Mouse (Mus musculus): ENCODE results near the gene Mpped2. TPM values are rescaled to one million over a fixed set of nuclear protein-coding genes. Genes with fewer than 3 reads are reported as not detected.

The Mpped2 gene
- total RNA-seq (2015; ENCODE audit: low replicate concordance) (not detected in 2 replicates), total RNA-seq (2017; ENCODE audit: low replicate concordance) (not detected in 2 replicates)

DNA sequence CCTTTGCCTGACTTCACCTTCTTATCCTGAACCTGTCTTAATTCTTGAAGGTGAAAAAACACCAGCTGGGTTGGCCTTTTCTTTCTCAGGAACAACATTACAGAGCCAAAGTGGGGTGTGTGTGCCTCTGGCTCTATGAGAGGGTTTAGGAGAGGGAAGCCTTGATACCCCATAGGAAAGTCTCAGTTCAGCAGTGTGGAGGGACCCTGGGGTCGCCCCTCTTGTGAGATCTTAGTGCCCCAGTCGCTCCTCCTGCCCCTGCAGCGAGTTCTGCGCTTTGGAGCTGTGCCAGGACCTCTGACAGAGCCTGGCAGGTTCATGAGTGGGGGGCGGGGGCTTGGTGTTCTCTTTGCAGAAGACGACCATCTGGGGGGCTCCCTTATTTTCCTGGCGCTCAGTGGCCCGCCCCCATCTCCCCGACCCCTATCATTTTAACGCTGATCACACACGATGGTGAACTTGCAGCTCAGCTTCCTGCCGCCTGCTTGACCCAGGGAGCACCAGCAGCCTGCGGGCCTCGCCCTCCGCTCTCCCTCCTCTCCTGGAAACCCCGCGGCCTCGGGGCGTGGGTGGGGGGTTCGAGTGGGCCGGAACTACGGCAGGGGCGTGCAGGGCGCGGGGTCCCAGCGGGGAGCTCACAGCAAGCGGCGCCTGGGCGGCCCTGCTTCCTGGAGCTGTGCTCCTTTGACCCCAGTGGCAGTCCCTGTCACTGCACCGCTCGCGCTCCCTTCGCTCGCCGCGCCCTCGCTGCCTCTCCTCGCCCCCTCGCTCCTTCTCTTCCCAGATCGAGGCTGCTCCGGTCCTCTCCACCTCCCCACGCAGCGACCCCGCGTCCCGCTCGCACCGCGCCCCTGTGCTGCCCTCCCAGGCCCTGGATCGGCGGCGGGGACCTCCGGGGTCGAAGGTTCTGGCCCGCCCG lies at the start of gene Mpped2:
Gene Mpped2, plus strand, starts transcription at position 487 of the 919 bp plus-strand sequence.
- no peak for ATAC-seq (replicated peaks; ENCODE audit: low FRiP score, poor library complexity, severe bottlenecking)

DNA sequence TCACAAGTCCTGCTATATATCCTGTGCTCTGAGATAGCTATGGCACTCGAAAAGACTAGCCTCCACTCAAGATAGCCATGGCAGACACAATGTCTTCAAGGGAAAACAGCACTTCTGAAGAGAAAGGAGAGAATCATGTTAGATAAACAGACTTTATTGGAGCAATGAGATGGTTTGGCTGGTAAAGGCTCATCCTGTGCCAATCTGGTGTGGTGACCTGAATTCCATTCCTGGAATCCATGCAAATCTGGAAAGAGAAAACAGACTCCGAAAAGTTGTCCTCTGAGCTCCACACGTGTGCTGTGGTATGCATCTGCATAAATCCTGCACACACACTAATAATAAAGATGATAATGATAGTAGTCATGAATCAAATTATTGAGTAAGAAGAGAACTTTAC lies 48.3 kb upstream of the Mpped2 start:
- ATAC-seq (replicated peaks; ENCODE audit: low FRiP score, poor library complexity, severe bottlenecking) = no peak

DNA sequence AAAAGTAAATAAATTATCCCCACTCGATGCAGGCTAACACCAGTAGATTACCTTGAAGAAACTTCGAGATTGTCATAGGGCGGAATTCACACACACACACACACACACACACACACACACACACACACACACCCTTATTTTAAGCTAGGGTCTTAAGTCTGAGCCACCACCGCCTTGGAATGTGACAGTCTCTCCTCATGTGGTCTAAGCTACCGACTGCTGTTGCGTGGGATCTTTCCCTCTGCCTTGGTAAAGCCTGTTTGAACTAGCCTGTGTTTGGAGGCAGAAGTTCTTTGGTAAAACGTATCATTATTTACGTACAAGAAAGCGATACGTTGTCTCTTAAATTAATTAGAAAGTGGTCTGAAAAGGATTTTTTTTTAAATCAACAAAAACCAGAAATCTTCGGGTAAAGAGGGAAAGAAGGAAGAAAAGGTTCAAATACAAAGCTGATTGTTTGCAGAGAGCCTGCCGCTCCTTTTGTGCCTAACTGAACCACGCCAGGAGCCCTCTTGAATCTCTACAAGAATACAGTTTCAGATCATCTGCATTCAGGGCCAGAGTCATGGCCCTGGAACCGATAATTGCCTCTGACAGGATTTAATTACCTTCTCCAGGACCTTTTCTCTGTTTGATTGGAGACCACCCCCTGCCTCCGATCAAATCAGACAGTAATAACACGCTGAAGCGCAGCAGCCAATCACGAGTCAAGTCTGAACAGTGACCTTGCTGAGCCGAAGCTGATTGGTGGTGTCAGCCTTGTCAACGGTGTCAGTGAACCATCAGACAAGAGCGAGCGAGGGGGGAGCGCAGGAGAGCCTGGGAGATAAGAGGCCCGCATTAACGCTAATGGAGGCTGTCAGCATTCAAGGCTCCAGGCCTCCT lies 43.1 kb upstream of the Mpped2 start:
- ATAC-seq (replicated peaks; ENCODE audit: low FRiP score, poor library complexity, severe bottlenecking) = no peak

DNA sequence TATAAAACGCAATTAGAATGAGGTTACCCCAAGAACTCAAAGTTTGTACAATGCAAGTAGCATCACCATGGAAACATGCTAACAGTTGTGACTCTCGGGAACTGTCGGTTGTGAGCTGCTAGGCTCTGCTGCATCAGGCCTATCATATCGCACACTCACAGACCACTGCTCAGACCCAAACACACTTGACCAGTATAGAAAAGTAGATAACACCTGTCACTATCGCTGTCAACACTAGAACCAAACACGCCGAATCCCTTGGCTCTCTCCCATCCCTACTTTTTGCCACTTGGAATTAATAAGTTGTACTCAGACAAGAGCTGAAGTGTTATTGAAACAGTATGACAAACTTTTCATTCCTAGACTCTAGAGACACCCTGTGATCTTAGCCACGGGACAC lies 40.9 kb upstream of the Mpped2 start:
- no peak for ATAC-seq (replicated peaks; ENCODE audit: low FRiP score, poor library complexity, severe bottlenecking)

DNA sequence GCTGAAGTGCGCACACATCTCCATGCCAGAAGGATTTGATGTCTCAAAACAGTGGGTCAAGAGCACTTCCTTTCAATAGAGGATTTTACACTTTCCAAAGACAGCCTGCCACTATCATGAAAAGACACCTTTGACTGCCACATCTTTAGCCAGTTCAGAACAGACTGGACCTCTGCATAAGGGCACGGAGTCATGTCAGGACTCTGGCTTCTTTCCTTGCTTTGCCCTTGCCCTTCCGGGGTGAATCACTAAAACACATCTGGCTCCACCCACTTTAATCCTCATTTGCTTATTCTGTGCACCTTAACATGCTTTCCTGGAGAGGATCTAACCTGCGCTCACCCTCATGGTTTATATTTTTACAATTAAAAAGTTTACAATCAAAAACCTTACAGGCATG lies 40.3 kb upstream of the Mpped2 start:
- ATAC-seq (replicated peaks; ENCODE audit: low FRiP score, poor library complexity, severe bottlenecking) = no peak

DNA sequence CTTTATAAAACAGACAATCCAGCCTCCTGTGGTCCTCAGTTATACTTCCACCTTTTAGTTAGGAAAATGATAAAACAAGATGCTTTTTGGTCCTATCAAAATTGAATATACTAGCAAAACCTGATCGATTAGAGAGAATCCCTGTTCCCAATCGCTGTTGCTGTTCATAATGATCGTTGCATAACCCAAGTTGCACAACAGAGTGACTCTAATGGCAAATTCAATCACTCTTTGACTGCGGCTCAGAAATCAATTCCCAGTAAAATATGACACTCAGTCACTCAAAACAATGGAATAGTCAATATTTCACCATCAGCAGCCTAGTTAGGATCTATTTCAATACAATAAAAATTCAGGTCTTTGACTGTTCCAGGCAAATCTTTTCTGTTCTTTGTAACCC lies 39.8 kb upstream of the Mpped2 start:
- no peak for ATAC-seq (replicated peaks; ENCODE audit: low FRiP score, poor library complexity, severe bottlenecking)

DNA sequence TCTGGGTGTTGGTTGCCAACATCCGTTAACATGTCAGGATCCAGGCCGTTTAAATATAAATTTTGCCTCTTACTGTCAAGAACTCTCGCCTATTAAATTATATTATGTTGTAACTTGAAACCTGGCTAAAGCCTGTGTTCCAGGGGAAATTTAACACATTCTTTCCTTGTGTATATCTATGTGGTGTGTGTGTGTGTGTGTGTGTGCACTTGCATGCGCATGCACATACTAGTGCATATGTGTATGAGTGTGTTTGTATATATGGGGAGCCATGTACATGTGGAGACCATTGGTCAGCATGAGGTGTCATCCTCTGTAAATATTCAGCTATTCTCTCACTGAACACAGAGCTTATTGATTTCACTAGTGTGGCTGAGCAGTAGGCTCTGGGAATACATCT lies 37.8 kb upstream of the Mpped2 start:
- ATAC-seq (replicated peaks; ENCODE audit: low FRiP score, poor library complexity, severe bottlenecking) = no peak

DNA sequence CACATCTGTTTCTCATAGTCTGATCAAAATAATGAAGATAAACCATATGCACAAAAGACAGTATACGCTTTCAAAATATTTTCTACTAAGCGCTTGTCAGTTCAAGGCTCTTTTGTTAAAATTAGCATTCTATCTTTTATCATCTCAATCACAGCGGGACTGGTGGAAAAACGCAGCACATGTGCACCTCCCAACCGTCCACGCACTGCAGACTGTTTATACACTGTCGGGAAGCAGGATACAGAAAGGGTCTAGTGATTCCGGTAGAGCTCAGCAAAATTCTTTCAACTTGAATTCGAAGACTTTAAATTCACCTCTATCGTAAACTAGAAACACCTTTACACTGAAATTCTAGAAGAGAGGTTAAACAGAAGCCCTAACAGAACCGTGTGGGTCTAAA lies 27.8 kb upstream of the Mpped2 start:
- no peak for ATAC-seq (replicated peaks; ENCODE audit: low FRiP score, poor library complexity, severe bottlenecking)

DNA sequence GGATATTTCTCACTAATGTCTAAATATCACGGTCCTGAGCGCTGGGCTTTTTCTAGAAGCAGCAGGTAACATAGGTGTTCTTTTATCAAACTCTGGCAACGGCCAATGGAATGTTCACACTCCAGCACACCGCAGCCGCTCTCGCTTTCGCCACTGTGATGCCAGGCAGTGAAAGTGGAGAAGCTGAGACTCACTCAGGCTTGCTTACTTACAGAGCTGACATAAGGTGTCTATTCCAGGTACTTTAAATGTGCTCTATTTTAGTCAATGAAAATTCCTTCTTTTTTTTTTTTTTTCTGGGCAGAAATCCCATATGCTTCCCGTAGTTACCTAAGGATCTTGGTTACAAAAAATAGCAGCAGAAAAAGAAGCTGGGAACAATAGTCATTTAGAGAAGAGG lies 18.8 kb upstream of the Mpped2 start:
- ATAC-seq (replicated peaks; ENCODE audit: low FRiP score, poor library complexity, severe bottlenecking) = no peak

DNA sequence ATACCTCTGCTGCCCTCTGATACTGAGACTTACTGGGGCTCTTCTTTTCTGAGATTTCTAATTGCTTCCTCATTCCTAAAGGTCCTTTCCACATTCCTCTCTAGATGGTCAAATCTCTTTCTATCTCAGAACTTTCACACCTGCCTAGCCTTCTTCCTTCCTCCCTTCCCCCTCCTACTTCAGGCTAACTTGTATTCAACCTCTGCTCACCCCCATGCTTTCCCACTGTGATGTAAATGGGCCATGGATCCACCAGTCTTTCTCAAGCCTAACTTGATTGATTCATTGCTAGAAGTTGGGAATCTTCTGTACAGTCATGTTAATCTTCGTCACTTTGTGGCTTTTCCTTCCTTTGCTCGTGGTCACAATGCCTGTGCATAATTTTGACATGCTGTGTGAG lies 15.6 kb upstream of the Mpped2 start:
- no peak for ATAC-seq (replicated peaks; ENCODE audit: low FRiP score, poor library complexity, severe bottlenecking)

DNA sequence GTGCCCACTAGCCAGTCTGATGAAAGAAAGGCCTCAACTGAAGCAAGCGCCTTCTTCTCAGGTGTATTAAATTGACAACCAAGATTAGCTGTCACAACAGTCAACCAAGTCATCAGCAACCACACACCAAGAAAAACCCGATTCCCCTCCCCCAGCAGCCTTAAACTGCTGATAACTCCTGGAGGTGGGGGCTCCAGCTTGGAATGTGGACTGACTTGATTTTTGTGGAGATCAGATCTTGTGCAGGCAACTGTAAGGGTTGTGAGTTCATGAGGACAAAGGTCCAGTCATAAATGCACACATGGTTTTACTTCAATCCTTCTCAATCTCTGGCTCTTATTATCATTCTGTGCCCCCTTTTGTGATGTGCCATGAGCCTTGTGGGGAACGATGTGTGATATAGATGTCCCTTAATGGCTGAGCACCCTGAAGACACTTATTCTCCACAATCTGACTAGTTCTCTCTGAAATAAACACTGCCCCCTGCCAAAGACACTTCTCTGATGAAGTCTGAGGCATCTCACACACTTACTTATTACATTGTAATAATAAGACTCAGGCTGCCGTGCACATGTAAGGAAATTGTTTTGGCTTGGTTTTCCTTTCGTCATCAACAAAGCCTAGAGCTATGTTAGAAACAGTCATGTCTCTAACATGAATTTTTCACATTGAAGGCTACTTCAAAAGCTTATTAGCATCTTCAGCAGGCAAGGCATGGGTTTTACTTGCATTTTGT lies 13.2 kb upstream of the Mpped2 start:
- no peak for ATAC-seq (replicated peaks; ENCODE audit: low FRiP score, poor library complexity, severe bottlenecking)

DNA sequence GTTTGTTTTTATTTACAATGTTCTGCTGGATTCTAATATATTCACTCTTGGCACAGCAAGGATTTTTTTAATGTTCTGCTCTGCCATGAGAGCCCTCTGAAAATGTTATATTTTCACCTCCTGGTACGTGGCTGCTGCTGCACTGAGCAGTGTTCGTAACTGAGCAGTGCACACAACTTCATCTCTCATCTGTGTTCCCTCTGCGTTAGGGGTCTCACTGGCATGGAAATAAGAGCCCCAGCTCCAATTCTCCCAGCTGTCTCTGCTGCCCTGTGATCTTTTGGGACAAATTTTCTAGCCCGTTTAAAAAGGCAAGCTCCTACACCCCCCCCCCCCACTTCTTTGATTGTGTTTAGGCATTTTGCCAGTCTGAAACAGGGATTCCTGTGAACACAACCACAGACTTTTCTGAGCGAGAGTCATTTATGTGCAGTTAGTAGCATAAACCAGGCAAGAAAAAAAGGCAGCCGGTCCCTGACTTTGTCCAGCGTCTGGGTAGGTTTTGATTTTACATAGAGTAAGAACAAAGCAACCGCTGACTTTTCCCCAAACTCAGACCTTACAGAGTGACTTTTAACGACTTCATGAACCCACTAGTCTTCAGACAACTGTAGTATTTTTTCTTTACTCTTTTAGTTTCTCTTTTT lies 9.8 kb upstream of the Mpped2 start:
- ATAC-seq (replicated peaks; ENCODE audit: low FRiP score, poor library complexity, severe bottlenecking) = no peak

DNA sequence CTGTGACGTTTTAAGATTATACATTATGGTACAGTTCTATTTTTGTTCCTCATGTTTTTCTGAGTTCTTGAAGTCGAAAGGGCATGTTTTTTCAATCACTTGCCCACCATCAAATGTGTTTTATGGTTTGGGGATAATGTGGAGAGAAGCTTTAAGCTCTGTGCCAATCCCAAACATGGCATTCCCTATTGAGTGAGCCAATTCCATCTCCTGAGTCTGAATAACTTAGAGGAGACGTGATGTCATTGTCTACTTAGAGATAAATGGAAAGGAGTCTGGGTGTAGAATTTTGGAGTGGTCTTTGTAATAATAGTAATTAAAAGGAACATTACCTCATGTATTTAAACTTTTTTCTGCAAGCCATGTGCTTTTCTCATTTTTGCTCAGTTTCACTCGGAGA lies 9.2 kb upstream of the Mpped2 start:
- no peak for ATAC-seq (replicated peaks; ENCODE audit: low FRiP score, poor library complexity, severe bottlenecking)

DNA sequence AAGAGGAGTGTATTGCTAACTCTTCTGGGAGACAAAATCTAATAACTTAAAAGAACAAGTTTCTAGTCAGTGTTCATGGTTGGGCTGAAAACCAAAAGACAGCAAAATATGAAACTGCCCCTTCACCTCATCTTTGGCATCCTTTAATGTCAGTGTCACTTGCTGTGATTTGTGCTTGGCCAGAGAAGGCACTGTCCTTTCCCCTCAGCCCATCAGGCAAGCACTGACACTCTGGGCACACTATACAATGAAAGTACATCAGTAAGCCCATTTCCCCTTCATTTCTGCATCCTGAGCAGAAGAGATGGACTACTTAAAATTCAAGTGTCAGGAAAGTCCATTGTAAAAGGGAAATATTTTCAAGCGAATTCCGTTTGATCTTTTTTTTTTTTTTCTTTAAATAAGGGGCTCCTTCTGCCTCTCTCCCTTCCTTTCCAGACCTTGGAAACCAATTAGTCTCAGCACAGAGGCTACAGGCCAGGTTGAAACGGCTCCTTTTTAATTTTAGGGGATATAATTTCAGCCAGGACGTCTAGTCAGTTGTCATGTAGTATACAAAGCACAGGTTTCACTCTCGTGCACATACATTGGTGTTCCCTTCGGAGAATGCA lies 1.2 kb upstream of the Mpped2 start:
- ATAC-seq (replicated peaks; ENCODE audit: low FRiP score, poor library complexity, severe bottlenecking) = no peak

DNA sequence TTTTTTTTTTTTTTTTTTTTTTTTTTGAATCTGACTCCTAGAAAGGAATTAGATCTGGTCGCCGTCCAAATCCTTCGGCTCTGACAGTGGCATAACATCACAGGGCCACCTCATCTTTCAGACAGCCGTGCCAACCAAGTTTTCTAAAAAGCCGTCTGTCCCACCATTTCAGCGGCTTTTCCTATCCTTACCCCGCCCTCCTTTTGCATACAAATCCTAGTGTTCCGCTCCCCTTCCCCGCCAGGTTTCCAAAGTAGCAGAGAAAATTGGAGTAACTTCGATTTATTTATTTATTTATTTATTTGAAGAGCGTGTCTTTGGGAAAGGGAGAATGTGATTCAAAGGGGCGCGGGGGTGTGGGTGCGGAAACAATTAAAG lies 675 bp upstream of the Mpped2 start:
- ATAC-seq (replicated peaks; ENCODE audit: low FRiP score, poor library complexity, severe bottlenecking) = no peak

DNA sequence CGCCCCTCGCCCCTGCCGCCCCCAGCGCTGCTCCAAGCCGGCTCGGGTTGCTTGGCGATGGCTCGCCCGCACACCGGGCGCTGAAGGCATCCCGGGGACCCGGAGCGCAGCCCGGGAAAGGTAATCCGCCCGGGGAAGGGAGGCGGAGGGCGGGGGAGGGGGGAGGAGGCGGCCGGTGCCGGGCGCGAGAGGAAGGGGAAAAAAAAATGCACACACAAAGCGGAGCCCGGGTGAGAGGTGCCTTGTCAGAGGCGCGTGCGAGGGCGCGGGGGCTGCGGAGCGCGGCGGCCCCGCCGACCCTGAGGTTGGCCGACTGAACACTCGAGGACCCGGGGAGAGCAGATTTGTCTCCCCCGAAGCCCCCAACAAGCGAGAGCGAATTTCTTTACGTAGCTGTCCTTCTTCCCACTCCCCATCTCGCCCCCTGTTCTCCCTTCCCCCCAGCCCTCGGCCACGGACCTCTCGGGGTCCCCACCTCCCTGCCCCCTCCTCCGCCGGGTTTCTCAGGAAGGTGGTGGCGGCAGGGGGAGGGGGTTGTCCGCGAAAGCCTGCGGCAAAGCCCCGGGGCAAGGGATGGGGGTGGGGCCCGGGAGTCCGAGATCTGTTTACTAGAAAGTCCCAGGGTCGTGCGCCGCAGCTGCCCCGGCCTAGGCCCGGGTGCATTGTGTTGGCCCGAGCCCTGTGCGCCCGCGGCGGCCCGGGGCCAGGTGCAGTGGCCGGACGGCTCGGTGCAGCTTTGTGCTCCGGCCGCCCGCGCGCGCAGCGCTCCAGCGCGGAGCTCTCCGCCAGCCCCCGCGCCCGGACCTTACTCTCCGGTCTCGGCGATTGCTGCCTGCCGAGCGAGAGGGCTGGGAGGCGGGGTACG lies 865 bp downstream of the Mpped2 start:
- ATAC-seq (replicated peaks; ENCODE audit: low FRiP score, poor library complexity, severe bottlenecking) = no peak

DNA sequence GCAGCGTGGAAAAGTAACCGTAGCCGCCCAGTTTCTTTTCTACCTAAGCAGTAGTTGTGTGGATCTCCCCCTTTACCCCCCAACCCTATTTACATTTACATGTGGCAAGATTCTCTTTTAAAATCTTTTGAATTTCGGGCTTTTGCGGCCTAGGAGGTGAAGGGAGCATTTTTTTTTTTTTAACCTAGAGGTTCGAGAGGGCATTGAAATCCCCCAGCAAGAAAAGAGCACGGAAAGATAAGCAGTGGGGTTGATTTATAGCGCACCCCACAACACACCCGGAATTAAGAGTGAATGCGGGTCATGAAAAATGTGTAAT lies 1.5 kb downstream of the Mpped2 start:
- ATAC-seq (replicated peaks; ENCODE audit: low FRiP score, poor library complexity, severe bottlenecking) = no peak

DNA sequence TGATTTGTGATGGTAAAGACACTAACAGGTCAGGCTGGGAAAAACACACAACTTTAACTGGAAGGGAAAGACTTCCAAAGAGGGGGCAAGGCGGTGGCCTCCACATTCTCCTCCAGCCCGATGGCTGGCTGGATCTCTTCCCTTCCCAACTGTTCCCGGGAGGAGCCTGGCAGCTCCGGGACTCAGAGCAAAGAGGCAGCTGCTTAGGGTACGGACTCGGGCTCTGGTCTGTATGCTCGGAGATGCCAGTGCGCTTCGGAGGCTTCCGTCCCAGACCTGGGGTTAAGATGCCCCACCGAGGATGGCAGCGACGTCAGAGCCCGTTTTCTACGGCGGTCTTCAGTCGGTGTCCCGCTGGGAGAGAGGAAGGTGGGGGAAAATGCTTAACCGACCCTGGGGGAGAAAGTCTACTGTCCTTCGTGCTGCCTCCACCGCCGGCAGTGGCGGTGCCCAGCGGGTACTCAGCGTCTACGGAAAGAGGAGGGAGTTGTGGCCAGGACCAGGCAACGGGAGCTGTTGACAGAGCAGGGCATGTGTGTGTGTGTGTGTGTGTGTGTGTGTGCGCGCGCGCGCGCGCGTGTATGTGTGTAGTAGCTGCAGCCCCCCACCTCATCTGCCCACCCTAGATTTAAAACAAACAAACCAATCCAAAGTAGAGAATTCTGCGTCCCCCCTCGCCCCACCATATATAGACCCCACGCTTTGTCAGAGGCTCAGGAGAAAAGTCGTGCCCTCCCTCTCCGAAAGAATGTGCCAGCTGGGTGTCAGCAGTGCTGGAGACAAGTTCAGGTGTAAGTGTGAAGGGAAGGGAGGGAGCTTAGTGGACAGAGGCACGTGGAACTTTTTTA lies 2.0 kb downstream of the Mpped2 start:
- no peak for ATAC-seq (replicated peaks; ENCODE audit: low FRiP score, poor library complexity, severe bottlenecking)
